Mouse (Mus musculus) ES-Bruce4 (cell line): Measurements from ENCODE around the gene Ptprm.

Experiments
- CTCF ChIP-seq: IDR thresholded peaks from one replicate; pipeline ENCODE4 v1.8.1; 2011; ENCODE audit warnings: low read depth, low read length
- POLR2A ChIP-seq: IDR thresholded peaks from one replicate; pipeline ENCODE4 v1.8.1; 2011; ENCODE audit warnings: low read length; ENCODE audit not compliant: insufficient read depth

- no peak for TF ChIP-seq POLR2A
- no peak for TF ChIP-seq CTCF
Observed at GRCm38 (mm10) chr17:67388171-67388570, 33.9 kb upstream of the Ptprm start.
